Mouse (Mus musculus) C2C12 (cell line): ENCODE measurements around the gene Fuca1. TPM values are rescaled to one million over a fixed set of nuclear protein-coding genes. Genes with fewer than 3 reads are reported as not detected.
A peak's percentile ranks its signal among the peaks of the same experiment; 100 is the strongest.
"Not testable (repeated sequence)": the region's sequence is repeated elsewhere in the genome, so short reads cannot be mapped to it uniquely, and the experiment has no call there.

Experiments used
- H3K27me3 ChIP-seq: one replicate; pipeline ENCODE4 v1.6.1; 2011; ENCODE audit not compliant: control insufficient read depth, insufficient read depth, insufficient read length
- H3K36me3 ChIP-seq: one replicate; pipeline ENCODE4 v1.6.1; 2011; ENCODE audit not compliant: control insufficient read depth, insufficient read depth
- H3K4me3 ChIP-seq: one replicate; pipeline ENCODE4 v1.5.1; 2011; ENCODE audit warnings: mild to moderate bottlenecking, control low read depth; ENCODE audit not compliant: poor library complexity, insufficient read depth, severe bottlenecking
- H3K79me2 ChIP-seq: one replicate; pipeline ENCODE4 v1.6.1; 2011; ENCODE audit not compliant: control insufficient read depth, insufficient read depth
- H3K79me3 ChIP-seq: one replicate; pipeline ENCODE4 v1.6.1; 2011; ENCODE audit warnings: low read depth, control low read depth
- H3ac ChIP-seq: one replicate; pipeline ENCODE3; 2011; ENCODE audit warnings: low read depth; ENCODE audit not compliant: control insufficient read depth, insufficient read length
- CEBPB ChIP-seq: IDR thresholded peaks from one replicate; pipeline ENCODE4 v1.6.1; 2011; ENCODE audit warnings: low read depth, mild to moderate bottlenecking, control low read depth, moderate library complexity
- CTCF ChIP-seq: IDR thresholded peaks from one replicate; pipeline ENCODE4 v1.5.1; 2011; ENCODE audit not compliant: control insufficient read depth, insufficient read depth, insufficient read length
- FOSL1 ChIP-seq: IDR thresholded peaks from one replicate; pipeline ENCODE4 v1.8.0; 2011; ENCODE audit warnings: mild to moderate bottlenecking, low read length; ENCODE audit not compliant: poor library complexity, insufficient read depth, severe bottlenecking
- MAX ChIP-seq: IDR thresholded peaks from one replicate; pipeline ENCODE4 v1.6.1; 2011; ENCODE audit warnings: mild to moderate bottlenecking, control low read depth
- MYOD1 ChIP-seq: IDR thresholded peaks from one replicate; pipeline ENCODE4 v1.6.1; 2011; ENCODE audit warnings: low read depth; ENCODE audit not compliant: control insufficient read depth, insufficient read length
- MYOG ChIP-seq: IDR thresholded peaks from one replicate; pipeline ENCODE4 v1.6.1; 2011; ENCODE audit not compliant: control insufficient read depth, insufficient read length; ENCODE audit errors: extremely low read depth
- USF1 ChIP-seq: IDR thresholded peaks from one replicate; pipeline ENCODE4 v1.6.1; 2011; ENCODE audit warnings: low read depth, mild to moderate bottlenecking, control low read depth, moderate library complexity
- polyA plus RNA-seq: library from polyadenylated mRNA; unstranded; fragments of >200 nt; fragmentation: generic; extraction: Trizol; gene quantifications from one replicate; pipeline ENCODE4 v1.2.1, GENCODE M21; 2012; ENCODE audit warnings: missing spikeins

The Fuca1 gene
- polyA plus RNA-seq, 1 experiment: 26.8 TPM

DNA sequence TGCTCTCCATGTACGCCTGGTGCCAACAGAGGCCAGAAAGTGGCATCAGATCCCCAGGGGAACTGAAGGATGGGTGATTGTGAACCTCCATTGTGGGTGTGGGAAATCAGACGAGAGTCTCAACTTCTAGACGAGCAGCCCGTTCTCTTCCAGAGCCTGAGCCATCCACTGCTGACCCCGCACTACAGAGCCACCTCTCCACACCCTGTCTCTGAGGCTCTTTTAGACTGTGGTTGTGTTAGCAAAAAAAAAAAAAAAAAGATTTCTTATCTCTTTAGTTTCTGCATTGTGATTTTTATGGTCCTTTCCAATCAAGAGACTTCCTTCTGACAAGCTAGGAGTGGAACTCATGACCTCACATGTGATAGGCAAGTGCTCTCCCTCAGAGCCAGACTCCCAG lies 8.9 kb downstream of the Fuca1 start:
- H3K79me2 ChIP-seq: no peaks in the 10 kb centered on the region
- no peak overlapping the region for H3ac ChIP-seq
- H3K4me3 ChIP-seq: no peak overlapping the region
- H3K36me3 ChIP-seq: no peaks in the 10 kb centered on the region
- H3K79me3 ChIP-seq: no peaks in the 10 kb centered on the region
- TF ChIP-seq FOSL1: no peak
- no peak for TF ChIP-seq MAX
- no peak for TF ChIP-seq USF1
- TF ChIP-seq MYOG: no peak
- TF ChIP-seq CEBPB: no peak
- no peak for TF ChIP-seq CTCF
- no peak for TF ChIP-seq MYOD1
- H3K27me3 ChIP-seq: no peaks in the 10 kb centered on the region

DNA sequence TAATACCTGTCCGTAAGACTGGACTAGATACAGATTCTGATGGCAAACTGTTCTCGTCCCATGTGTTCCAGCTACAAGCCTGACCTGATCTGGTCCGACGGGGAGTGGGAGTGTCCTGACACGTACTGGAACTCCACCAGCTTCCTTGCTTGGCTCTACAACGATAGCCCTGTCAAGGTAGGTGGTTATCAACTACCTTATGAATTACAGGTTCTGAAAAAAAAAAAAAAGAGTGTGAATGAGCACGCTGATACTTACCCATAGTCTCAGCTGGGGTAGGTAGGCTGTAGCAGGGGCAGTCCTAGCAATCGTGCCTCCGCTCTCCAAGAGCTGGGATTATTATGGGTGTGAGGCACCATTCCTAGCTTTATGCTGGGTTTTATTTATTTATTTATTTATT lies 9.3 kb downstream of the Fuca1 start:
- H3K27me3 ChIP-seq: no peaks in the 10 kb centered on the region
- H3K4me3 ChIP-seq: no peak overlapping the region
- no peak for TF ChIP-seq MAX
- no peak for TF ChIP-seq CTCF
- TF ChIP-seq MYOG: no peak
- no peak for TF ChIP-seq CEBPB
- no peak for TF ChIP-seq USF1
- no peak for TF ChIP-seq MYOD1
- no peak for TF ChIP-seq FOSL1
- no peaks in the 10 kb centered on the region for H3K36me3 ChIP-seq
- no peak overlapping the region for H3ac ChIP-seq
- H3K79me3 ChIP-seq: no peaks in the 10 kb centered on the region
- H3K79me2 ChIP-seq: no peaks in the 10 kb centered on the region

DNA sequence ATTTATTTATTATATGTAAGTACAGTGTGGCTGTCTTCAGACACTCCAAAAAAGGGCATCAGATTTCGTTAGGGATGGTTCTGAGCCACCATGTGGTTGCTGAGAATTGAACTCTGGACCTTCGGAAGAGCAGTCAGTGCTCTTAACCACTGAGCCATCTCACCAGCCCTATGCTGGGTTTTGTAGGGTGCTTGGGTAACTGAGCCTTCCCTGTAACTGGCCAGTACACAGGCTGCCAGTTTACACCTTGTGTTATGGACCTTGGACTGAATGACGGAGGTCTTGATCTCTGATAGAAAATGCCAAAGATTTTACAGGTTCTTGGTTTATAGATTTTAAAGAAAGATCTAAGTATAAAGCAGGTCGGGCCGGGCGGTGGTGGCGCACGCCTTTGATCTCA lies 9.7 kb downstream of the Fuca1 start:
- Histone ChIP-seq H3K4me3 (no peak overlapping the region), H3K36me3 (no peaks in the 10 kb centered on the region), H3ac (no peak overlapping the region), H3K27me3 (no peaks in the 10 kb centered on the region), H3K79me2 (no peaks in the 10 kb centered on the region), H3K79me3 (no peaks in the 10 kb centered on the region)
- TF ChIP-seq MYOG (no peak), USF1 (no peak), MYOD1 (no peak), CTCF (no peak), FOSL1 (no peak), CEBPB (no peak), MAX (no peak)

DNA sequence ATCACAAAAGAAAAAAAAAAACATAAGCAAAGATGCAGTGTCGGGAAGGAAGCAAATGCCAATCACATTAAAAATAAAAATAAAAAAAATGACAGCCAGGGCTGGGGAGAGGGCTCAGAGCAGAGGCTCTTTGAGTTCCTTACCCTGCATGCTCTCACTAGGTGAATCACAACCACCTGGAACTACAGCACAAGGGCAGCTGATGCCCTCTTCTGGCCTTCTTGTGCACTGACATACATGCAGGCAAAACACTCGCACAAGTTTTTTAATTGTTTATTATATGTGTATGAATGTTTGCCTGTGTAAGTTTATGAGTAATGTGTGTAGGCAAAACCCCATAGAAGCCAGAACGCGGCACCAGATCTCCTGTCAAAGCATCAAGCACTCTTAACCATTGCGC lies 11.3 kb downstream of the Fuca1 start:
- Histone ChIP-seq H3K27me3 (no peaks in the 10 kb centered on the region), H3K79me2 (no peaks in the 10 kb centered on the region), H3K36me3 (no peaks in the 10 kb centered on the region), H3K4me3 (no peak overlapping the region), H3ac (no peak overlapping the region), H3K79me3 (no peaks in the 10 kb centered on the region)
- TF ChIP-seq FOSL1: no peak
- TF ChIP-seq USF1: no peak
- no peak for TF ChIP-seq MAX
- TF ChIP-seq CTCF: peak; percentile 28
- TF ChIP-seq MYOD1: no peak
- no peak for TF ChIP-seq MYOG
- no peak for TF ChIP-seq CEBPB

DNA sequence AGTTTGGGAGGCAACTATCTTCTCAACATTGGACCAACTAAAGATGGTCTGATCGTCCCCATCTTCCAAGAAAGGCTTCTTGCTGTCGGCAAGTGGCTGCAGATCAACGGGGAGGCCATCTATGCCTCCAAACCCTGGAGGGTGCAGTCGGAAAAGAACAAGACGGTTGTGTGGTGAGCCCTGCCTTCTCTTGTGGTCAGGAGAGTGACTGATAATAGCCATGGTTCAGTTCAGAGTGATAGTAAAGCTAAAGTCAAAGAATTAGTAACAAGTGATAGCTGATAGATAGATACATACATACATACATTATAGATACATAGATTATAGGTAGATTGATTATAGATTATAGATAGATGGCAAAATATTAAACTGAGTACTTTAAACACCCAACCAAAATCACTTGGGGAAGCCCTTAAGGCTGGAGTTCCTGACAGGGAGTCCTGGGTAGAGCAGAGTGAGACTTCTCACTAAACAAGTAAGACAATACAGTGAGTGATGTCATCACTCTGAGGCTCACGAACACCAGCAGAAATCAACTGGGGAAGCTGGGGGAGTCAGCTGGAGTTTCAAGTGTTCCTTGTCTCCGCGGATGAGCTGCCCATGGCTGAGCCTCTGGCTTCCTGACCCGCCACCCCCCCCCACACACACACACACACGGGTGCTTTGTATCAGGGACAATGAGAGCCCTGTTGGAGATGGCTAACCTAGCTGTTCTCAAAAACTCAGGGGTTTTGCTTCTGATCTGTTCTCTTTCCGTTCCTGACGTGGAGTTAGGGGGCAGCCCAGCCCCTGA lies 14.4 kb downstream of the Fuca1 start:
- no peak overlapping the region for H3ac ChIP-seq
- no peaks in the 10 kb centered on the region for H3K79me3 ChIP-seq
- no peaks in the 10 kb centered on the region for H3K36me3 ChIP-seq
- no peak overlapping the region for H3K4me3 ChIP-seq
- TF ChIP-seq MAX (no peak), CTCF (no peak), USF1 (no peak), CEBPB (no peak), MYOD1 (no peak), FOSL1 (no peak), MYOG (no peak)
- H3K79me2 ChIP-seq: no peaks in the 10 kb centered on the region
- H3K27me3 ChIP-seq: no peaks in the 10 kb centered on the region

DNA sequence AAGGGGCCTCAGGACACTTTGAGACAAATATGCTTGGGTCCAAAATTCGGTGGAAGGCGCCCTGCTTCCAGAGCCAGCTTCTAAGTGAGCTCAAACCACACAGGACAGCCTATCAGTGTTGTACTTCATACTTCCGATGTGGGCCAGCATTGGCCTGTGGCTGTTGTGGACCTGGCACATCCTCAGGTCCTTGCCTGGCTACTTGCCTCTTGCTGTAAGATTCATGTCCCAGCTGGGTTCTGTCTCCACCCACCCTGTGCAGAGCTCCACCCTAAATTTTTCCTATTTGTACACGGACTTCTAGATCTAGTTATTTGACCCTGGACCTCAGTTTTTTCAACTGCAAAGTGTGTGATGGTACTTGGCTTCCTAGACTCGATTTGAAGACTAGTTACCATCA lies 15.0 kb downstream of the Fuca1 start:
- no peaks in the 10 kb centered on the region for H3K79me2 ChIP-seq
- no peak overlapping the region for H3ac ChIP-seq
- H3K79me3 ChIP-seq: no peaks in the 10 kb centered on the region
- no peaks in the 10 kb centered on the region for H3K27me3 ChIP-seq
- TF ChIP-seq FOSL1 (no peak), MYOD1 (no peak)
- no peaks in the 10 kb centered on the region for H3K36me3 ChIP-seq
- H3K4me3 ChIP-seq: no peak overlapping the region

DNA sequence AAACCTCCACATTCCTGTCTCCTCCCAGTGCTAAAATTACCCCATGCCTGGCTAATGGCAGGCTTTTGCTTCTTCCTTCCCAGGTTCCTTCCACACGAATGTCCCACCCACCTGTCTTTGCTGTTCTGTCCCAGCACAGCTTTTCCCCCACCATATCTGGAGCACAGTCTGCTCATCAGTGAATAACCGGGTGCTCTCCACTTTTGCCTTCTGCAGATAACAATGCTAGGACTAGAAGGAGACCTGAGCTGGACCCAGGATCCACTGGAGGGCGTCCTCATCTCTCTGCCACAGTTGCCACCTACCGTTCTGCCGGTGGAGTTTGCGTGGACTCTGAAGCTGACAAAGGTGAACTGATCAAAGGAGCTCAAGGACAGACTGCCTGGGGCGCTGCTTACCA lies 18.3 kb downstream of the Fuca1 start:
- no peaks in the 10 kb centered on the region for H3K27me3 ChIP-seq
- no peak for TF ChIP-seq MYOG
- no peak for TF ChIP-seq MAX
- no peak for TF ChIP-seq FOSL1
- TF ChIP-seq CEBPB: no peak
- no peak for TF ChIP-seq CTCF
- TF ChIP-seq MYOD1: no peak
- TF ChIP-seq USF1: no peak
- no peak overlapping the region for H3ac ChIP-seq
- H3K4me3 ChIP-seq: no peak overlapping the region
- no peaks in the 10 kb centered on the region for H3K79me3 ChIP-seq
- no peaks in the 10 kb centered on the region for H3K36me3 ChIP-seq
- H3K79me2 ChIP-seq: no peaks in the 10 kb centered on the region

DNA sequence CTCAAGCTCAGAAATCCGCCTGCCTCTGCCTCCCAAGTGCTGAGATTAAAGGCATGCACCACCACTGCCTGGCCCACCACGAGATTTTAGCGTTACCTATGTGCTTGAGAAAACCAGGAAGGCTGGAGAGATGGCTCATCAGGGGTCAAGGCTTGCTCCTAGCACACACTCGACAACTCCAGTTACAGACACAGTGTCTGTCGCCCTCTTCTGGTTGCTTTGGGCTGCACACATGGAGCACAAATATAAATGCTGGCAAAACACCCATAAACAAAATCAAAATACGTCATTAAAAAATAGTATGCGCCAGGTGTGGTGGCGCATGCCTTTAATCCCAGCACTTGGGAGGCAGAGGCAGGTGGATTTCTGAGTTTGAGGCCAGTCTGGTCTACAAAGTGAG lies 20.5 kb downstream of the Fuca1 start:
- not testable (repeated sequence) for H3K79me2 ChIP-seq, H3K36me3 ChIP-seq, H3K79me3 ChIP-seq, H3K27me3 ChIP-seq, H3K4me3 ChIP-seq, H3ac ChIP-seq
